Mouse (Mus musculus) right cerebral cortex, adult 18-20 months (tissue): ENCODE data around the gene Foxc2.

Experiments
- DNase-seq: peaks from one replicate; pipeline ENCODE4 v3.0.0; 2022; ENCODE audit warnings: mixed read lengths

Gene Foxc2

GRCm38 (mm10) chr8:121115948-121116347, at the start of gene Foxc2:
Foxc2 (plus strand) TSS chr8:121116171.
- peak; percentile 59 for DNase-seq

GRCm38 (mm10) chr8:121071454-121071853, 44.5 kb upstream of the Foxc2 start:
- no peak for DNase-seq

GRCm38 (mm10) chr8:121072406-121073130, 43.4 kb upstream of the Foxc2 start:
- no peak for DNase-seq

GRCm38 (mm10) chr8:121073174-121074107, 42.5 kb upstream of the Foxc2 start:
- no peak for DNase-seq

GRCm38 (mm10) chr8:121074108-121074847, 41.7 kb upstream of the Foxc2 start:
- DNase-seq, result no peak

GRCm38 (mm10) chr8:121074848-121075145, 41.2 kb upstream of the Foxc2 start:
- DNase-seq, result no peak

- no peak for DNase-seq
These were observed 40.0 kb upstream of the Foxc2 start for GRCm38 (mm10) chr8:121075936-121076335.

- no peak for DNase-seq
These were observed 39.4 kb upstream of the Foxc2 start for GRCm38 (mm10) chr8:121076555-121076954.

- DNase-seq, result no peak
These were observed 37.2 kb upstream of the Foxc2 start for GRCm38 (mm10) chr8:121078721-121079120.

- DNase-seq, result no peak
These were observed 36.8 kb upstream of the Foxc2 start for GRCm38 (mm10) chr8:121079201-121079600.

GRCm38 (mm10) chr8:121079944-121080343, 36.0 kb upstream of the Foxc2 start:
- no peak for DNase-seq

GRCm38 (mm10) chr8:121080361-121081090, 35.4 kb upstream of the Foxc2 start:
- no peak for DNase-seq

GRCm38 (mm10) chr8:121081398-121081797, 34.6 kb upstream of the Foxc2 start:
- DNase-seq, result no peak

GRCm38 (mm10) chr8:121082218-121083092, 33.5 kb upstream of the Foxc2 start:
- DNase-seq, result no peak

- DNase-seq, result no peak
These were observed 32.7 kb upstream of the Foxc2 start for GRCm38 (mm10) chr8:121083093-121083935.

- DNase-seq, result no peak
These were observed 32.1 kb upstream of the Foxc2 start for GRCm38 (mm10) chr8:121083936-121084209.

- no peak for DNase-seq
These were observed 31.6 kb upstream of the Foxc2 start, which contains the start of gene Foxf1 for GRCm38 (mm10) chr8:121084210-121084951. Foxf1 (plus strand) TSS chr8:121084386.

- no peak for DNase-seq
These were observed 31.0 kb upstream of the Foxc2 start for GRCm38 (mm10) chr8:121085011-121085410.

- DNase-seq, result no peak
These were observed 30.4 kb upstream of the Foxc2 start for GRCm38 (mm10) chr8:121085561-121085960.
